Mouse (Mus musculus): ENCODE measurements at regions not wholly inside any gene's neighbourhood (a gene's known extent, or its start where the extent isn't known, plus 50 kb on each side); places are given as distances from the start of the nearest gene placed in this dataset.

DNA sequence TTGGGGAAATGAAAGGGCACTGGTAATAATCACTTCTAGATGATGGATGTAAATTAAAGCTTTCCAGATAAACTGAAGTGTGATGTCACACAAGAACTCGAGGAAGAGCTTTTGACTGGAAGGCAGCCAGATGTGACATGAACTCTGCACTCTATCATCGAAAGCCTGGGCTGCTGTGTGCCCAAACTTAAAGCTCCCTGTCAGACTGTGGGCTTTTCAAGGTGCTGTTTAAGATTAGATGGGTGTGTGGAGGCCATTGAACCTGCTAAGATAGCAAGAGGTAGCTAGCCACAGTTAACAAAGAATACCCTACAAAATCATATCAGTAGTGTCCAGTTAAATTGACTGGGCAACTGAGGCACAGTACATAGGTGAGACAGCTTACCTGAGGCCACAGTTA, 190.1 kb downstream of the Fam49a start:
- TF ChIP-seq CTCF (IDR thresholded peaks at IDR 0.05; ENCODE audit: extremely low read depth, insufficient read depth, insufficient read length, insufficient replicate concordance): no peak
- no peak for TF ChIP-seq POLR2A (IDR thresholded peaks at IDR 0.05; ENCODE audit: low read depth, low read length)

Measured in spleen, adult 2 months (tissue).